Mouse (Mus musculus) adrenal gland (tissue): ENCODE data around the gene Tmem59.

Source experiments
- intact Hi-C: fragments of 180-260 bp; cut with DNase I; formaldehyde crosslinking; loops from one replicate; pipeline ENCODE4 v1.15.1; 2025

The Tmem59 gene

DNA sequence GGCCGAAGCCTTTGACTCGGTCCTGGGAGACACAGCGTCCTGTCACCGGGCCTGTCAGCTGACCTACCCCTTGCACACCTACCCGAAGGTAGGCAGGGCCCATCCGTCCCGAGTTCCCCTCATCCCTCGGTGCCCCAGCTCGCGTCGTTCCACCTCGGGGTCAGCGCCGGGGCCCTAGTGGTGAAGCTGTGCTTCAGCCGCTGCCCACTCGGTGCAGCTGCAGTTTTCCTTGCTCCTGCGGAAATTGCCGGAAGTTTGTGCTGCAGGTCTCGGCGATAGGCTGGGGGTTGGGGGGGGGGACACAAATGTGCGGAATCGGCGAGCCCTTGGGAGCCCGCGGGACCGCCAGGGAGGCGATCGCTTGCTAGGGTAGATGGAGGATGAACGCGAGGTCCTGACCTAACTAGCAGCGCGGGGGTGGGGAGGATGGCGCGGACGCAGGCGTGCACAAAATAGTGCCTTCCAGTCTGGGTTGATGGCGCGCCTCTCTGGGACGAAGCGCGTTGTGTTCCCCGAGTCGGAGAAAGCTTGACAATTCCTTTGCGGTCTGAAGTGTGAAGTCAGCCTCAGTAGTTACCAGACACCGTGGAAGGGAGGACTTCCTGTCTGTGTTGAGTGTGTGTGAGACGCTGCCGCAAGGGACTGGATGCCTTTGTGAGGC is 761 bp downstream of the Tmem59 start, which contains the start of gene Tceanc2:
Tceanc2 (minus strand) TSS at position 287 of the 661 bp plus-strand sequence.
- intact Hi-C loops = no loop called here

- intact Hi-C loops = no loop called here
These were observed 1.4 kb downstream of the Tmem59 start for GRCm38 (mm10) chr4:107179561-107179960.

DNA sequence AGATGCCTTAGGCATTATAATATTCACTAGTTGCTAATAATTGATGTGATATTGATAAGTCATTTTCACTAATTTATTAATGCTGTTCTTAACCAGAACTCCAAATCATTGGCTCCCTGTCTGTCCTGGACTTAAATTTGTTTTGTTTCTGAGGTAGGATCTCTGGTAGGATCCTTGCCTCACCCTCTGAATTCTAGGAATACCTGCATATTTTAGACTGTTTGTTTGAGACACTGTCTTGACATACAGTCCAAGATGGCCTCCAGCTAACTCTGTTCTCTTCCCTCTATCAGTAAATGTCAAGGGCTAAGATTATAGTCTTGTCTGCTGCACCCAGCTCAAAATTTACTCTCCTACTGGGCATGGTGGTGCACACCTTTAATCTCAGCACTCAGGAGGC is 2.5 kb downstream of the Tmem59 start:
- intact Hi-C loops = no loop called here

GRCm38 (mm10) chr4:107181866-107182265 is 3.7 kb downstream of the Tmem59 start:
- intact Hi-C loops = no loop called here

GRCm38 (mm10) chr4:107182796-107183195 is 4.6 kb downstream of the Tmem59 start:
- intact Hi-C loops = no loop called here

DNA sequence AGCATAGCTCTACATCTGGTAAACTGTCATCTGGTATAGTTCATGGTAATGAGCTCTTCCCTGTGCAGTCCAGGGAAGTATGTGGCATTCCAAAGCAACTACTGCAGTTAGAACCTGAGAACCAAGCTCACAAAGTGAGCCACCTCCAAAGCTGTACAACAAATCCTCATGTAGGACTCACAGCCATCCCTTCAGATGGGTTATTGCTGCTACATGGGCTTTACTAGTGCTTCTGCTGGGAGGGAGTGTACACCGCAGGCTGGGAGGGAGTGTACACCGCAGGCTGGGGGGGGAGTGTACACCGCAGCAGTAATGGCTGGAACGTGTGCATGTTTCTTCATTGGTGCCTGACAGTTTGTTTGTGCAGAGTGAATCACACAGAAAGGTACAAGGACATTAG is 5.0 kb downstream of the Tmem59 start:
- intact Hi-C loops = no loop called here

- intact Hi-C loops = no loop called here
These were observed 7.5 kb downstream of the Tmem59 start for GRCm38 (mm10) chr4:107185703-107186102.

DNA sequence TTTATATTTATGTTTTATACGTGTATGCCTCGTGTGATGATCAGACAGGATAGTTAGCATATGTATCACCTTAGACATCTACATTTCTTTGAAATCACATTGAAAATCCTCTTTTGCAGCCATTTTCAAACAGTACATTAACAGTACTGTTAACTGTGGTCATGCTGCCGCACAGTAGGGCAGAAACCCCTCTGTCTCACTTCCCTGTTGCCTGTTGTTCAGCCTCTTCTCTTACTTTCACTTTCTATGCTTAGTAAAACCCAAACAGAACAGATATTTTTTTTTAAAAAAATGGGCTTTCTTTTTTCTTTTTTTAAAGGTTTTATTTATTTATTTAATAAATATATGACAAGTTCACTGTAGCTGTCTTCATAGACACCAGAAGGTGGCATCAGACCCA is 15.6 kb downstream of the Tmem59 start:
- intact Hi-C loops = loop anchor here (5.0 to 10.0 kb wide), 2 partner anchors 43 to 151 kb away; no protein-coding TSS in a partner anchor

GRCm38 (mm10) chr4:107196454-107196853 is 18.3 kb downstream of the Tmem59 start:
- intact Hi-C loops = loop anchor here (10.0 kb wide), 1 partner anchor 148 kb away; no protein-coding TSS in a partner anchor

- intact Hi-C loops = loop anchor here (10.0 kb wide), 1 partner anchor 147 kb away; no protein-coding TSS in a partner anchor
These were observed 19.9 kb downstream of the Tmem59 start for GRCm38 (mm10) chr4:107198072-107198471.

GRCm38 (mm10) chr4:107201779-107202178 is 23.6 kb downstream of the Tmem59 start:
- intact Hi-C loops = no loop called here

GRCm38 (mm10) chr4:107203001-107203400 is 24.8 kb downstream of the Tmem59 start:
- intact Hi-C loops = no loop called here

- intact Hi-C loops = no loop called here
These were observed 28.8 kb downstream of the Tmem59 start for GRCm38 (mm10) chr4:107207016-107207415.

- intact Hi-C loops = no loop called here
These were observed 30.7 kb downstream of the Tmem59 start, which contains the start of gene Ldlrad1 for GRCm38 (mm10) chr4:107208880-107209279. Ldlrad1 (plus strand) TSS chr4:107209180.

GRCm38 (mm10) chr4:107210483-107211097 is 32.4 kb downstream of the Tmem59 start:
- intact Hi-C loops = no loop called here

- intact Hi-C loops = no loop called here
These were observed 33.3 kb downstream of the Tmem59 start for GRCm38 (mm10) chr4:107211465-107211864.

DNA sequence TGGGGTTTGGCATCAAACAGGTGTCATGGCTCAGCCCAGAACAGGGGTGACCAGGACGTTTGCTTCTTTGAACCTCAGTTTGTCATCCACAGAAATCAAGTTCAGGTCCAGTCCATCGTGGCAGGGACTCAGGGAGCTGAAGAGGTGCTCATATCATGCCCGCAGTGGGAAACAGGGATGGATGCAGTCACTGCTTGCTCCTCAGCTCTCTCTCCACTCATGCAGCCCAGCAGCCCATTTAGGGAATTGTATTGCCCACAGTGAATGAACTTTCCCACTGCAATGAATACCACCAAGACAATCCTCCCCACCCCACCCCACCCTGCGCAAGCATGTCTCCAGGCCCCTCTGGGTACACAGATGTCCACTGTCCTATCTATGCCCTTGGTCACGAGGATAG is 33.7 kb downstream of the Tmem59 start:
- intact Hi-C loops = no loop called here

GRCm38 (mm10) chr4:107213279-107214011 is 35.2 kb downstream of the Tmem59 start:
- intact Hi-C loops = no loop called here

DNA sequence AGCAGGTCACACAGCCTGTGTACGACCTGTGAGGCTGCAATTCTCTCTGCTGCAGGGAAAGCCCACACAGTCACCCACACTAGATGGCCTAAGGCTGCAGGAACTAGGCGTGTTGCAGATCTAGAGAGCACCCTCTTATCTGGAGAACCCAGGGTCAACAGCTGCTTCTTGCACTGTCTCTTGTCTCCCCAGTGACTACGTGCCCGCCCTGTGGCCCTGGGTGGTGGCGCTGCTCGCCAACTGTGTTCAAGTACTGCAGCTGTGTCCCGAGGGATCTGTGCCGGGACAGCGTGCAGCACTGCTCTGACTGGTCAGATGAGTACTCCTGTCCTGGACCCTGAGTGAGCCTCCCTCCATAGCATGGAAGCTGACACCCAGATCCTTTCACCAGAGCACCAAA is 39.4 kb downstream of the Tmem59 start:
- intact Hi-C loops = no loop called here

GRCm38 (mm10) chr4:107221524-107221923 is 43.3 kb downstream of the Tmem59 start:
- intact Hi-C loops = no loop called here

DNA sequence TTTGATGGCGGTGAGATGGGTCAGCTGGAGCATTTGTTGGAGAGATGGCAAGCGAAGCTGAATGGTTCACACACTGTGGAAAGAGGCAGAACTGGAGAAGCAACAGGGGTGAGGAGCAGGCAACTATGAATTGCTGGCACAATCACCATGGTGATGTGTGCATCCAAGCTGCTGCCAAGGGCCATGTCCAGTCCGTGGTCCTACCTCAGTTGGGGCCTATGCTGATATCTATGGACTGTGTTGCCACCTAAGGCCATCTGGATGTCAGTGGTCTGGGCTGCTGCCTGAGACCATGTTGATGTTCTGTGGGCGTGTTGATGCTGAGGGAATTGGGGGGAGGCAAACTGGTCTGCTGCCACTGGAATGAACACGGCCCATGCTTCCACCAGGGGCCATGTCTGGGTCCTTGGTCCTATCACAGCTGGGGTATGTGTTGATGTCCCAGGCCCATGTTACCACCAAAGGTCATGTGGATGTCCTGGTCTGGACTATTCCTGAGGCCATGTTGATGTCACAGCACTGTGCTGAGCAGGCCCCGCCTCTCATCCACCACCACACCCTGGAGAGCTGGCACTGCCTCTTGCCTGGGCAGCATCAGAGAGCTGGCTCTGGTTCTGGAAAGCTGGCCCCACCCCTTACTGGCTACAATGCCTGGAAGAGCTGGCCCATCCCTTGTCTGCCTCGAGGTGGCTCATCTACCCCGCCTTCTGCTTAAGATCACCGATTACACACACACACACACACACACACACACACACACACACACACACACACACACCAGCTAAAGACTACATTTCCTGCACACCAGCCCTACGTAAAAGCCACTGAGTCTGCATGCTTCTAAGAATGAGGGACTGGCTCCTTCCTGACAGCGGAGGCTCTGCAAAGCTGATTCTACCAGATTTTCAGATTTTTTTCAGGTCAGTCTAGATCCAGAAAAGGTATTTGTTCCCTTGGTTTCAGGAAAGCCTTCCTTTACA is 45.3 kb downstream of the Tmem59 start:
- intact Hi-C loops = no loop called here
